Mouse (Mus musculus) neural tube, embryonic 15.5 days (tissue): Measurements from ENCODE around the gene Znrd1. TPM values are rescaled to one million over a fixed set of nuclear protein-coding genes. Genes with fewer than 3 reads are reported as not detected.

Experiments
- ATAC-seq: fragments of 200-750 bp; cut with Nextera tagmentation; 2 replicates; pipeline ENCODE4 v1.8.0; 2017; ENCODE audit warnings: mild to moderate bottlenecking, moderate TSS enrichment, moderate library complexity; ENCODE audit not compliant: low FRiP score
- H3K27ac ChIP-seq: fragments of 300-500 bp; sonication (generic); replicated peaks from 2 replicates; pipeline ENCODE4 v1.5.1; 2015; ENCODE audit warnings: mild to moderate bottlenecking, inconsistent platforms
- H3K27me3 ChIP-seq: fragments of 300-500 bp; sonication (generic); replicated peaks from 2 replicates; pipeline ENCODE4 v1.6.1; 2015; ENCODE audit warnings: inconsistent platforms
- H3K36me3 ChIP-seq: fragments of 300-500 bp; sonication (generic); 2 replicates; pipeline ENCODE4 v1.6.1; 2015; ENCODE audit warnings: inconsistent platforms
- H3K4me1 ChIP-seq: fragments of 300-500 bp; sonication (generic); 2 replicates; pipeline ENCODE4 v1.6.1; 2015; ENCODE audit warnings: inconsistent platforms
- H3K4me2 ChIP-seq: fragments of 300-500 bp; sonication (generic); 2 replicates; pipeline ENCODE4 v1.6.1; 2015; ENCODE audit warnings: inconsistent platforms, mild to moderate bottlenecking, moderate library complexity
- H3K4me3 ChIP-seq: fragments of 300-500 bp; sonication (generic); replicated peaks from 2 replicates; pipeline ENCODE4 v1.5.1; 2015; ENCODE audit warnings: mild to moderate bottlenecking, inconsistent platforms
- H3K9ac ChIP-seq: fragments of 300-500 bp; sonication (generic); replicated peaks from 2 replicates; pipeline ENCODE4 v1.6.1; 2015; ENCODE audit warnings: mild to moderate bottlenecking, inconsistent platforms
- H3K9me3 ChIP-seq: fragments of 300-500 bp; sonication (generic); replicated peaks from 2 replicates; pipeline ENCODE4 v1.6.1; 2016; ENCODE audit warnings: inconsistent platforms
- WGBS: fragments of 180-500 bp; shearing (Covaris S2); methylation state at CpG from one replicate; pipeline ENCODE4 v1.1.7; 2015; ENCODE audit warnings: mixed read lengths; 5-methylcytosine and 5-hydroxymethylcytosine counted together
- polyA plus RNA-seq: library from polyadenylated mRNA; unstranded; fragments of >200 nt; fragmentation: Nextera tagmentation; extraction: Ambion mirVana; gene quantifications from 2 replicates; pipeline ENCODE4 v1.2.1, GENCODE M21; 2015

Gene Znrd1
- polyA plus RNA-seq, 1 experiment from 2014 or later, result 59.2 TPM

- Histone ChIP-seq H3K27ac (no peak within 1 kb of the TSS), H3K4me3 (peak within 1 kb of the TSS; percentile 43), H3K9ac (peak within 1 kb of the TSS; percentile 28), H3K9me3 (no peaks in the 10 kb centered on the region), H3K4me2 (peak within 1 kb of the TSS; percentile 80), H3K4me1 (peaks cover 37% of the 10 kb centered on the region), H3K36me3 (no peaks in the 10 kb centered on the region), H3K27me3 (peaks cover 34% of the 10 kb centered on the region)
- ATAC-seq, result 0 out of 2 replicates have a peak, but pooled peaks have one; percentile 9
- WGBS, result 2% methylated on average over 56 of the region's 59 CpGs
Measured at GRCm38 (mm10) chr17:36942791-36943471, 15.4 kb downstream of the Znrd1 start, which contains the start of gene Rnf39. TSS of gene Rnf39 (plus strand) at chr17:36942918.

GRCm38 (mm10) chr17:36942391-36942790 lies 16.0 kb downstream of the Znrd1 start:
- Histone ChIP-seq H3K4me2 (peak overlapping the region; percentile 80), H3K27ac (no peak overlapping the region), H3K9me3 (no peaks in the 10 kb centered on the region), H3K36me3 (no peaks in the 10 kb centered on the region), H3K27me3 (peaks cover 34% of the 10 kb centered on the region), H3K4me1 (peaks cover 32% of the 10 kb centered on the region), H3K4me3 (peak overlapping the region; percentile 43), H3K9ac (no peak overlapping the region)
- 63% methylated on average over 10 of the region's 10 CpGs for WGBS
- ATAC-seq, result no peak

- 85% methylated on average over 2 of the region's 2 CpGs for WGBS
- Histone ChIP-seq H3K27me3 (peaks cover 12% of the 10 kb centered on the region), H3K4me2 (no peak overlapping the region), H3K36me3 (no peaks in the 10 kb centered on the region), H3K4me1 (peaks cover 7% of the 10 kb centered on the region), H3K4me3 (no peak overlapping the region), H3K27ac (no peak overlapping the region), H3K9ac (no peak overlapping the region), H3K9me3 (no peaks in the 10 kb centered on the region)
- ATAC-seq, result no peak
Measured at GRCm38 (mm10) chr17:36938056-36938455, 20.3 kb downstream of the Znrd1 start.

- H3K4me3 ChIP-seq, result no peak overlapping the region
- H3K9ac ChIP-seq, result no peak overlapping the region
- no peak overlapping the region for H3K4me2 ChIP-seq
- no peak overlapping the region for H3K27ac ChIP-seq
- H3K36me3 ChIP-seq, result no peaks in the 10 kb centered on the region
- no peaks in the 10 kb centered on the region for H3K9me3 ChIP-seq
- 66% methylated on average over 2 of the region's 2 CpGs for WGBS
- H3K4me1 ChIP-seq, result no peaks in the 10 kb centered on the region
- no peak for ATAC-seq
- H3K27me3 ChIP-seq, result 0 out of 2 replicates have a peak, but pooled peaks cover 2% of the 10 kb centered on the region
Measured at GRCm38 (mm10) chr17:36931806-36932205, 26.6 kb downstream of the Znrd1 start.

- 88% methylated on average over 4 of the region's 4 CpGs for WGBS
- Histone ChIP-seq H3K4me2 (no peak overlapping the region), H3K4me1 (no peaks in the 10 kb centered on the region)
Measured at GRCm38 (mm10) chr17:36931130-36931529, 27.2 kb downstream of the Znrd1 start.

GRCm38 (mm10) chr17:36930233-36930632 lies 28.1 kb downstream of the Znrd1 start:
- Histone ChIP-seq H3K9me3 (no peaks in the 10 kb centered on the region), H3K27ac (no peak overlapping the region), H3K27me3 (no peaks in the 10 kb centered on the region), H3K4me3 (no peak overlapping the region), H3K4me2 (no peak overlapping the region), H3K36me3 (no peaks in the 10 kb centered on the region), H3K4me1 (no peaks in the 10 kb centered on the region), H3K9ac (no peak overlapping the region)
- 55% methylated on average over 6 of the region's 6 CpGs for WGBS
- ATAC-seq, result no peak

More at GRCm38 (mm10) chr17:36931130-36931529, 27.2 kb downstream of the Znrd1 start:
- no peak for ATAC-seq
- Histone ChIP-seq H3K9me3 (no peaks in the 10 kb centered on the region), H3K27me3 (no peaks in the 10 kb centered on the region), H3K4me3 (no peak overlapping the region), H3K36me3 (no peaks in the 10 kb centered on the region), H3K27ac (no peak overlapping the region), H3K9ac (no peak overlapping the region)

- H3K9me3 ChIP-seq, result no peaks in the 10 kb centered on the region
- no peak overlapping the region for H3K4me2 ChIP-seq
- WGBS, result 75% methylated on average over 12 of the region's 12 CpGs
- no peak overlapping the region for H3K4me3 ChIP-seq
- H3K27me3 ChIP-seq, result no peaks in the 10 kb centered on the region
- no peaks in the 10 kb centered on the region for H3K4me1 ChIP-seq
- no peaks in the 10 kb centered on the region for H3K36me3 ChIP-seq
- no peak overlapping the region for H3K27ac ChIP-seq
- no peak overlapping the region for H3K9ac ChIP-seq
- no peak for ATAC-seq
Measured at GRCm38 (mm10) chr17:36929236-36929932, 29.0 kb downstream of the Znrd1 start.

GRCm38 (mm10) chr17:36927496-36928120 lies 30.8 kb downstream of the Znrd1 start:
- WGBS, result 71% methylated on average over 10 of the region's 10 CpGs
- ATAC-seq, result no peak
- H3K27me3 ChIP-seq, result no peaks in the 10 kb centered on the region

GRCm38 (mm10) chr17:36923491-36923890 lies 34.9 kb downstream of the Znrd1 start:
- 67% methylated on average over 4 of the region's 4 CpGs for WGBS
- H3K27me3 ChIP-seq, result no peaks in the 10 kb centered on the region
- H3K4me3 ChIP-seq, result no peak overlapping the region

More at GRCm38 (mm10) chr17:36927496-36928120, 30.8 kb downstream of the Znrd1 start:
- no peaks in the 10 kb centered on the region for H3K9me3 ChIP-seq
- H3K4me1 ChIP-seq, result no peaks in the 10 kb centered on the region
- H3K36me3 ChIP-seq, result no peaks in the 10 kb centered on the region
- no peak overlapping the region for H3K4me2 ChIP-seq
- no peak overlapping the region for H3K4me3 ChIP-seq
- H3K27ac ChIP-seq, result no peak overlapping the region
- H3K9ac ChIP-seq, result no peak overlapping the region

GRCm38 (mm10) chr17:36922715-36923114 lies 35.6 kb downstream of the Znrd1 start:
- Histone ChIP-seq H3K4me1 (no peaks in the 10 kb centered on the region), H3K27ac (no peak overlapping the region), H3K9me3 (no peaks in the 10 kb centered on the region), H3K36me3 (no peaks in the 10 kb centered on the region), H3K9ac (no peak overlapping the region), H3K4me2 (no peak overlapping the region), H3K4me3 (no peak overlapping the region), H3K27me3 (no peaks in the 10 kb centered on the region)
- no peak for ATAC-seq
- WGBS, result 89% methylated on average over 4 of the region's 4 CpGs

More at GRCm38 (mm10) chr17:36923491-36923890, 34.9 kb downstream of the Znrd1 start:
- no peaks in the 10 kb centered on the region for H3K9me3 ChIP-seq
- H3K27ac ChIP-seq, result no peak overlapping the region
- no peaks in the 10 kb centered on the region for H3K36me3 ChIP-seq
- H3K4me2 ChIP-seq, result no peak overlapping the region
- no peaks in the 10 kb centered on the region for H3K4me1 ChIP-seq
- ATAC-seq, result no peak
- H3K9ac ChIP-seq, result no peak overlapping the region

GRCm38 (mm10) chr17:36920239-36920638 lies 38.1 kb downstream of the Znrd1 start:
- no peaks in the 10 kb centered on the region for H3K36me3 ChIP-seq
- H3K9ac ChIP-seq, result no peak overlapping the region
- ATAC-seq, result no peak
- WGBS, result 58% methylated on average over 15 of the region's 15 CpGs
- H3K9me3 ChIP-seq, result no peaks in the 10 kb centered on the region
- H3K4me2 ChIP-seq, result no peak overlapping the region
- H3K27me3 ChIP-seq, result no peaks in the 10 kb centered on the region
- H3K27ac ChIP-seq, result no peak overlapping the region
- no peak overlapping the region for H3K4me3 ChIP-seq
- H3K4me1 ChIP-seq, result no peaks in the 10 kb centered on the region
